In the genomic region with DNA sequence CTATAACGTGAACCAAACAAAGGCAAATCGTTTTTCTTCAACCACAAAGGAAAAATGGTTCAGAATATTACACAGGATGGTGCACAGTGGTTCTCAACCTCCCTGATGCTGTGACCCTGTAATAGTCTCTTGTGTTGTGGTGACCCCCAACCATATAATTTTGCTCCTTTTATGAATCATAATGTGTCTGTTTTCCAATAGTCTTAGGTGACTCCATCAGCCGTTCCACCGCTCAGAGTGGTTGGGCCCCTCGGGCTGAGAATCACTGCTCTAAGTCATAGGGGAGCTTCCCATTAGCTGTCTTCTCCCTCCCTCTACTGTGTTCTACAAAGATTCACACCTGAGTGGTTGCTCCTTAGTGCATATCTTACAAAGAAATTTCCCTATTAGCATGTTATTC, we compare ENCODE assay signal across 12 mouse cellular contexts. TPM values are rescaled to one million over a fixed set of nuclear protein-coding genes. Genes with fewer than 3 reads are reported as not detected.
A peak's percentile ranks its signal among the peaks of the same experiment; 100 is the strongest.
DNase-seq lines count a peak whose midpoint lies in the region; ATAC-seq and TF ChIP-seq lines count a peak whose summit lies in the region.
"Had no signal": no experiment of that assay in that cellular context is flagged by ENCODE, and none has a peak within 500 bp of the region (broad histone marks: within the 10 kb centered on the region; RNA-seq: fewer than 3 reads in every experiment).

No protein-coding gene starts in this region.

- H3K36me3 ChIP-seq in forebrain, embryonic 13.5 days (ENCODE audit: poor library complexity, severe bottlenecking): peaks cover 3% of the 10 kb centered on the region; the same call in 1 of the 2 replicates
- H3K36me3 ChIP-seq in forebrain, embryonic 16.5 days (ENCODE audit: control insufficient read depth, insufficient read depth): no peaks in the 10 kb centered on the region
- H3K36me3 ChIP-seq in heart, embryonic 16.5 days (ENCODE audit: control insufficient read depth, insufficient read depth): peaks cover 16% of the 10 kb centered on the region; the same call in 1 of the 2 replicates
- no peaks in the 10 kb centered on the region for H3K36me3 ChIP-seq in kidney, postnatal 0 days (ENCODE audit: insufficient read depth, low read length)
- H3K36me3 ChIP-seq in testis, adult 2 months (ENCODE audit: control insufficient read depth, insufficient read depth, low read length): peaks cover 2% of the 10 kb centered on the region

- peaks cover 6% of the 10 kb centered on the region; the same call in 1 of the 2 replicates for H3K4me1 ChIP-seq in forebrain, embryonic 13.5 days
- 0 out of 2 replicates have a peak, but pooled peaks cover 3% of the 10 kb centered on the region for H3K4me1 ChIP-seq in forebrain, embryonic 16.5 days (replicated peaks; ENCODE audit: control insufficient read depth, insufficient read depth, low read length)
- peaks cover 7% of the 10 kb centered on the region; the same call in 1 of the 2 replicates for H3K4me1 ChIP-seq in heart, embryonic 16.5 days (ENCODE audit: control insufficient read depth, insufficient read depth, low read length)
- no peaks in the 10 kb centered on the region for H3K4me1 ChIP-seq in kidney, postnatal 0 days (replicated peaks; ENCODE audit: insufficient read depth, low read length)
- H3K4me1 ChIP-seq in testis, adult 2 months (ENCODE audit: control insufficient read depth, insufficient read depth, low read length): no peaks in the 10 kb centered on the region
- H3K4me1 ChIP-seq: embryonic facial prominence, embryonic 10.5 days had no signal

- no peak overlapping the region for H3K4me2 ChIP-seq in forebrain, embryonic 13.5 days
- H3K4me2 ChIP-seq in forebrain, embryonic 16.5 days (ENCODE audit: low read length): no peak overlapping the region
- no peak overlapping the region for H3K4me2 ChIP-seq in heart, embryonic 16.5 days (ENCODE audit: low read depth, low read length)
- no peak overlapping the region for H3K4me2 ChIP-seq in kidney, postnatal 0 days (ENCODE audit: low read length)

- H3K27ac ChIP-seq in forebrain, embryonic 13.5 days: no peak overlapping the region
- H3K27ac ChIP-seq in forebrain, embryonic 16.5 days (ENCODE audit: low read length): no peak overlapping the region
- peak overlapping the region; percentile 34; the same call in 1 of the 2 replicates for H3K27ac ChIP-seq in heart, embryonic 16.5 days (ENCODE audit: low read length)
- no peak overlapping the region for H3K27ac ChIP-seq in kidney, postnatal 0 days
- H3K27ac ChIP-seq in testis, adult 2 months (ENCODE audit: control insufficient read depth, insufficient read depth, low read depth, low read length): 0 out of 2 replicates have a peak overlapping the region, but pooled peaks have one; percentile 14
- H3K27ac ChIP-seq: embryonic facial prominence, embryonic 10.5 days had no signal

- no peak for DNase-seq in heart, adult 18-20 months
- no peak for DNase-seq in kidney, postnatal 0 days (ENCODE audit: low spot score)
- DNase-seq in kidney, postnatal 36 days: no peak
- DNase-seq in testis, postnatal 10 days (ENCODE audit: low spot score): no peak
- DNase-seq: cerebellum, adult 9-11 months had no signal

- no peak overlapping the region for H3K4me3 ChIP-seq in forebrain, embryonic 13.5 days
- H3K4me3 ChIP-seq in forebrain, embryonic 16.5 days (replicated peaks; ENCODE audit: low read length): no peak overlapping the region
- H3K4me3 ChIP-seq in heart, embryonic 16.5 days (ENCODE audit: low read length): no peak overlapping the region
- H3K4me3 ChIP-seq in kidney, postnatal 0 days (replicated peaks; ENCODE audit: low read depth, low read length): no peak overlapping the region
- peak overlapping the region; percentile 76 for H3K4me3 ChIP-seq in testis, adult 2 months (ENCODE audit: control insufficient read depth, low read depth, low read length)
- H3K4me3 ChIP-seq: embryonic facial prominence, embryonic 10.5 days had no signal

- H3K27me3 ChIP-seq in forebrain, embryonic 13.5 days: no peaks in the 10 kb centered on the region
- H3K27me3 ChIP-seq in forebrain, embryonic 16.5 days (replicated peaks; ENCODE audit: control insufficient read depth, insufficient read depth, low read length): no peaks in the 10 kb centered on the region
- H3K27me3 ChIP-seq in heart, embryonic 16.5 days (ENCODE audit: control insufficient read depth, insufficient read depth, low read length): no peaks in the 10 kb centered on the region
- H3K27me3 ChIP-seq in kidney, postnatal 0 days (ENCODE audit: insufficient read depth, low read length): no peaks in the 10 kb centered on the region
- no peaks in the 10 kb centered on the region for H3K27me3 ChIP-seq in testis, adult 2 months (ENCODE audit: control insufficient read depth, insufficient read depth, low read length)

- no peak for TF ChIP-seq POLR2A in testis, adult 2 months (IDR thresholded peaks at IDR 0.05; ENCODE audit: control insufficient read depth, low read depth, low read length)

- 91% methylated on average over 5 of the region's 5 CpGs for WGBS in forebrain, embryonic 13.5 days
- 86% methylated on average over 5 of the region's 5 CpGs for WGBS in forebrain, embryonic 16.5 days
- 70% methylated on average over 5 of the region's 5 CpGs for WGBS in heart, embryonic 16.5 days
- WGBS in kidney, postnatal 0 days: 88% methylated on average over 5 of the region's 5 CpGs

- ATAC-seq in forebrain, embryonic 13.5 days: 0 out of 2 replicates have a peak, but pooled peaks have one; percentile 13
- ATAC-seq in forebrain, embryonic 16.5 days: no peak
- 0 out of 2 replicates have a peak, but pooled peaks have one; percentile 4 for ATAC-seq in heart, embryonic 16.5 days (replicated peaks; ENCODE audit: extremely low read depth, insufficient read depth, low FRiP score)
- ATAC-seq in kidney, postnatal 0 days (replicated peaks; ENCODE audit: low FRiP score, low read depth): peak; percentile 35; the same call in 1 of the 2 replicates
- ATAC-seq: hindbrain, embryonic 16.5 days had no signal

- H3K9ac ChIP-seq in forebrain, embryonic 13.5 days: no peak overlapping the region
- no peak overlapping the region for H3K9ac ChIP-seq in forebrain, embryonic 16.5 days (replicated peaks; ENCODE audit: low read depth, low read length)
- H3K9ac ChIP-seq in heart, embryonic 16.5 days (ENCODE audit: low read length): no peak overlapping the region
- H3K9ac ChIP-seq in kidney, postnatal 0 days (ENCODE audit: low read depth, low read length): no peak overlapping the region
- H3K9ac ChIP-seq: forebrain, postnatal 0 days had no signal

- TF ChIP-seq CTCF in kidney, postnatal 0 days (IDR thresholded peaks at IDR 0.05; ENCODE audit: low read depth): no peak; the same call in 1 of the 2 replicates
- no peak for TF ChIP-seq CTCF in testis, adult 2 months (IDR thresholded peaks at IDR 0.05; ENCODE audit: control insufficient read depth, insufficient read depth, insufficient replicate concordance, low read depth, low read length)

- H3K9me3 ChIP-seq in forebrain, embryonic 13.5 days (replicated peaks): no peaks in the 10 kb centered on the region
- no peaks in the 10 kb centered on the region for H3K9me3 ChIP-seq in forebrain, embryonic 16.5 days (ENCODE audit: control insufficient read depth, low read length)
- no peaks in the 10 kb centered on the region for H3K9me3 ChIP-seq in heart, embryonic 16.5 days (replicated peaks; ENCODE audit: control insufficient read depth, low read length)
- no peaks in the 10 kb centered on the region for H3K9me3 ChIP-seq in kidney, postnatal 0 days (replicated peaks; ENCODE audit: low read length)
- H3K9me3 ChIP-seq: embryonic facial prominence, embryonic 10.5 days had no signal

RNA-seq across cellular contexts. Expression of a gene that starts 9.4 kb away (rescaled TPM):
- 1.3 and 1.4 TPM in 2 replicates for polyA plus RNA-seq in forebrain, embryonic 13.5 days (2015; fragmentation: Nextera tagmentation; extraction: Ambion mirVana)
- 2.0 and 2.1 TPM in 2 replicates for polyA plus RNA-seq in forebrain, embryonic 16.5 days (2015; fragmentation: Nextera tagmentation; extraction: Ambion mirVana)
- 1,143 and 1,291 TPM in 2 replicates for polyA plus RNA-seq in heart, embryonic 16.5 days (2015; fragmentation: Nextera tagmentation; extraction: Ambion mirVana)
- total RNA-seq in heart, adult 18-20 months (2021): 1,000 to 10,000 TPM; 6,493 to 6,642 TPM
- 0.78 and 0.85 TPM in 2 replicates for polyA plus RNA-seq in kidney, postnatal 0 days (2015; fragmentation: Nextera tagmentation; extraction: Ambion mirVana)
- 87.9 and 109 TPM in 2 replicates for polyA plus RNA-seq in testis, adult 2 months (2012; rRNA removed)

RNA-seq across cellular contexts. Expression of a gene that starts 32.8 kb away (rescaled TPM):
- polyA plus RNA-seq in forebrain, embryonic 13.5 days (2015; fragmentation: Nextera tagmentation; extraction: Ambion mirVana): 5.6 and 5.9 TPM in 2 replicates
- polyA plus RNA-seq in forebrain, embryonic 16.5 days (2015; fragmentation: Nextera tagmentation; extraction: Ambion mirVana): 8.3 and 9.0 TPM in 2 replicates
- 4.7 and 5.1 TPM in 2 replicates for polyA plus RNA-seq in heart, embryonic 16.5 days (2015; fragmentation: Nextera tagmentation; extraction: Ambion mirVana)
- total RNA-seq in heart, adult 18-20 months (2021): 10 to 100 TPM; 13.5 TPM
- polyA plus RNA-seq in kidney, postnatal 0 days (2015; fragmentation: Nextera tagmentation; extraction: Ambion mirVana): 4.3 and 4.7 TPM in 2 replicates
- 147 and 189 TPM in 2 replicates for polyA plus RNA-seq in testis, adult 2 months (2012; rRNA removed)

Comparison
In these comparisons a context has a peak if more than half of its experiments do, and no peak if none do; other contexts are left out.
1. H3K27ac ChIP-seq: peak in heart, embryonic 16.5 days (single experiment) and testis, adult 2 months (single experiment); none in forebrain, embryonic 13.5 days (single experiment), forebrain, embryonic 16.5 days (single experiment) and kidney, postnatal 0 days (single experiment).
2. RNA of a gene that starts 9.4 kb away (polyA plus RNA-seq): 1,143 to 1,291 TPM in heart, embryonic 16.5 days and 87.9 to 109 TPM in testis, adult 2 months; 2.0 to 2.1 TPM in forebrain, embryonic 16.5 days, 1.3 to 1.4 TPM in forebrain, embryonic 13.5 days and 0.78 to 0.85 TPM in kidney, postnatal 0 days; every median in the first group is over 10 times any median in the second.
3. RNA of a gene that starts 32.8 kb away (polyA plus RNA-seq): 147 to 189 TPM in testis, adult 2 months; 8.3 to 9.0 TPM in forebrain, embryonic 16.5 days, 5.6 to 5.9 TPM in forebrain, embryonic 13.5 days, 4.3 to 4.7 TPM in kidney, postnatal 0 days and 4.7 to 5.1 TPM in heart, embryonic 16.5 days; every median in the first group is over 10 times any median in the second.